Mouse (Mus musculus) heart, adult 11 months (tissue): ENCODE results near the gene Lamb3.

ENCODE experiments used
- DNase-seq: peaks from one replicate; pipeline ENCODE4 v3.0.0; 2022

Gene Lamb3

DNA sequence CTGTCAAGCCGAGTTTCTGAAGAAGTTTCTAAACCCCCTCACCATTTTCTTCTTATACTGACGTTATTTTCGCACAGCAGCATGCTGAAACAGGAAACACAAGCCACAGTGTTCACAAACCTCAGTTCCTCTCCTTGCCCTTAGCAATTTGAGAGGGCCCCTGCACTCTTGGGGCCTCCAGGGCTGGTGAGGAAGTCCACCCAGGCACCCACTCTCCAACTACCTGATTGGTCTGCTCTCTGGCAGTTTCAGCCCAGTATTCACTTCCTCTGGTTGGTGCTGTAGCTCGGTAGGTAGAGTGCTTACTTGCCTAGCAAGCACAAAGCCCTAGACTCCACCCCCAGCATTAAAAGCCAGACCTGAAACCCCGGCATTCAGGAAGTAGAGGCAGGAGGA lies 6.1 kb upstream of the Lamb3 start, which contains the start of gene Traf3ip3:
TSS of gene Traf3ip3 (minus strand) at position 321 of the 396 bp plus-strand sequence.
- DNase-seq = peak; percentile 95

DNA sequence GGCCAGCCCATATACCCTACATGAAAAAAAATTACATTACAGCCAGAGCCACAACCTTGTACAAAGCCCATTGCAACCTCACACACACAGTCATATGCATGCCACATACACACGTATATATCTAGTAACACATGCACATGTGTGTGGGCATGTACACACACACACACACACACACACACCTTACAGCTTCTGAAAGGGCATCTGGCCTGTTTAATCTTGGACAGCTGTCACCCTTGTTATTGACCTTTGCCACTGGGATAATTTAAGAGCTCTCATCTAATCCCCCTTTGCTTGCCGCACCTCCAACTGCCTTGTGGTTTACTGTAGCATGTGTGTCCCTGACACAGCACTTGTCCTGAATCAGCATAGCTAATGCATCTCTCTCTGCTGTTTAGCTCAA lies 3.7 kb upstream of the Lamb3 start:
- no peak for DNase-seq

DNA sequence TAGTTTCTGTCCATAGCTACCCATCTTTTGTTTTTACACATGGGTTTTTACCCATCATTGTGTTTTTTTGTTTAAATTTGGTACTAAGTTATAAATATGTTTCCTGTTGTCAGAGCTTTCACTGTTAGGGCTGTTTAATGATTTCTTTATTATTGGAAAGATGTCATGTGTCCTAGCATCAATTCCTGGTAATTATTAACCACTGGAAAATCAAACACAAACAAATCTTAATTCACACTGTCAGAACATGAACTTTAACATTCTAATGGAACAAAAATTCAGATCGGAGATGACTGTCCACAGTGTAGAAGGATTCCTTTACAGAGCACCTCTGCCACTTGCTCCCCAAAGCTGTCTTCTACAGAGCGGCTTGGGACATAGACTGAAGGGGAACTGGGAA lies 2.1 kb upstream of the Lamb3 start:
- DNase-seq = no peak

DNA sequence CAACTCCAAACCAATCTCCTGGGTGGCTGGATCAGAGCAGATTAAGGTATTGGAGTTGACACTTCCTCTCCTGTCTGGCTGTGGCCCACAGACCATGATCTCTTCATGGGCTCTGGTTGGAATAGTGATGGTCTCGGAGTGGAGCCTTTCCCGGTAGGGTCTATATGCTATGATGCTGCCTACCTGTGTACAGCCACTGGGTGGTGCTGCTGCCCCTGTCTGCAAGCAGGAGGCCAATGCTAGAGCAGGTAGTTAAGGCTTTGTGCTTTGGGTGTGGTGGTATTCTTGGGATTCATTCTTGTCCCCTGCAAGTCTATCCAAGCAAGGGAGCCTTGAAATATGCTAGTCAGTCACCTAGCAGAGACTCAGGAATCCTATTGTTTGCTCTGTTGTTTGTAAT lies 679 bp downstream of the Lamb3 start:
- DNase-seq = peak; percentile 91

DNA sequence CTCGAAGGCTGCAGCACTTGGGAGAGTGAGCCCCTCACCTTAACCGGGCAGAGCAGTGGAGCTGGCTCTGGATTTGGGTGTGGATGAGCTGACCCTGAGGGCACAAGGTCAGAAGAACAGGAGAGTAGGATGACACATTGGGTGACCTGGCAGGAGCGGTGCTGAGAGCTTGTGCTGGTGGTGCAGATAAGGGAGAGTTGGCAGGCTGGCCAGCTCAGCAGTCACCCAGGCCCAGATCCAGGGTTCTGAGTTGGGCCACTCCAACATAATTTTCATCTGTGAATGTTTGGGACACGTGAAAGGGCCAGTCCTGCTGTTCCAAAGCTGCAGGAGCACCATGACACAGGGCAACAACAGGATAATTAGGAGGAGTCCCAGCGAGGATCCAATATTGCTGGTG lies 3.9 kb downstream of the Lamb3 start:
- peak; percentile 96 for DNase-seq

DNA sequence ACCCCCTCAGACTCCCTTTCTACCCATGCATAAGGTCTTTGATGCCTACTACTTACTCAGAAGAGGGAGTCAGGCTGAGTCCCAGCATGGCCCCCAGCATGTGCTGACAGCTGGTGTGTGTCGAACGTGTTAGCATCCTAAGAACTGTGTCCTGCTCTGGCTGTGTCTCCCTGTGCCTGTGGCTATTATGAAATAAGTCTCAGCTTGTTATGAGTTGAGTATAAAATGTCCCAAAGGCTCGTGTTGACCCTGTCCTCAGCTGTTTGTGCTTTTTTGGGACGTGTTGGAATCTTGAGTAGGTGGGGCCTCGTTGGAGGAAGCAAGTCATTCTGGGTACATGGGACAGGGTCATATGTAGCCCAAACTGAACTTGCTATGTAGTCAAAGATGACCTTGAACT lies 6.6 kb downstream of the Lamb3 start:
- peak; percentile 92 for DNase-seq

DNA sequence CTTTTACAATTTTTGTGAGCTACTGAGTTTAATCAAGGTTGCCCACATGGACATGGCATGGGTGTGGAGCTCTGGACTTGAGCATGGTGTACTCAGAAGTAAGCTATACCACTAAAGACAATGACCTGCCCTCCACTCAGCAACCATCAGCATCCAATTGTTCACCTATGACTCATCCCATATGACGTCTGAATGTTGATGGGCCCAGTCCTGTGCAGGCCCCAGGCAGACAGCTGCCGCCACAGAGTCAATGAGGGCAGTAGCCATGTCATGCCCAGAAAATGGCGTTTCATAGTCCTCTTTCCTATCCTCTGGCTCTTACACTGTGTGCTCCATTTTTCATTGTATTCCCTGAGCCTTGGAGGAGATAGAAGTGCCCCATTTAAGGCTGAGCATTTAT lies 8.5 kb downstream of the Lamb3 start:
- DNase-seq = peak; percentile 53

DNA sequence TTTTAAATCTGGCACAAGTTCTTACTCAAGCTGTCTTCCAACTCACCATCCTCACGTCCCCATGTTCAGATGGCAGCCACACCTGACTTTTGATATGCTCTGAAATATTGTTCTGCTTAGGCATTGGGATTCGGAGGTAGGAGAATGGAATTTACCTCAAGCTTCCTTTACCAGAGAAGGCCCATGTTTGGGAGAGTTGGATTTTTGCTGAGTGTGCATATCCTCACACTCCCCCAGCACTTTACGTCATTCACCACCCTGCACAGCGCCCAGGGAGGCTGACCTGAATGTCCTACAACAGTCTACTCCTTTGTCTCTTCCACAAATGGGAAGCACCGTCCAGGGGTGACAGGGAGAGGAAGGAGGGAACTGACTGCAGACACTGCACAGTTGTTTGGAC lies 12.9 kb downstream of the Lamb3 start:
- DNase-seq = no peak

DNA sequence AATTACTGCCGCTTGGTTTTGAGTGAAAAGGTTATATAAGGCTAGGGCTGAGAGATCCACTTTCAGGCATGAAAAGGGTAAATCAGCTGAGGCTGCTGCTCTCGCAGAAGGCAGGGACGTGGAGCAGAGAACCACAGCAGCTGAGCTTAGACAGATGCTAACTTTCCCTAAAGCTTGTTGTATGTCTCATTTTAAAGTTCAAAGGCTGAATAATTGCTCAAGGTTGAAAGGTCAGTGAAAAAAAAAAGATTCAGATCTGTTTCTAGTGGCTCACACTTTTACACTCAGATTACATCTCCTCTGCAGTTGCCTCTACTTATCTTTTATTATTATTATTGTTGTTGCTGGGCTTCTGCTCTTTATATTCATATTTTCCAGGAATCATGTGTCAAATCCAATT lies 18.0 kb downstream of the Lamb3 start:
- no peak for DNase-seq

DNA sequence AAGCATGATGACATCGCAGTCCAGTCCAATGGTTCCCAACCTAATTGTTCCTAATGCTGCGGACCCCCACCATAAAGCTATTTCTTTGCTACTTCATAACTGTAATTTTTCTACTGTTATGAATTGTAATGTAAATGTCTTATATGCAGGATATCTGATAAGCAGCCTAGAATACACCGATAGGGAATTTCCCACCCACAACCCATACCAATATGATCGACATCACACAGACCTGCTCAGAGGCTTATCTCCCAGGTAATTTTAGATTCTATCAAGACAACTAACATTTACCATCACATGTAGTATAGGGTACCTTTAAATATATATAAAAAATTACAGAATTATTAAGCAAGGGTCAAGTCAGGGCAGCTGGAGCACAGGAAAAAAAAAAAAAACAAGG lies 18.6 kb downstream of the Lamb3 start:
- no peak for DNase-seq

DNA sequence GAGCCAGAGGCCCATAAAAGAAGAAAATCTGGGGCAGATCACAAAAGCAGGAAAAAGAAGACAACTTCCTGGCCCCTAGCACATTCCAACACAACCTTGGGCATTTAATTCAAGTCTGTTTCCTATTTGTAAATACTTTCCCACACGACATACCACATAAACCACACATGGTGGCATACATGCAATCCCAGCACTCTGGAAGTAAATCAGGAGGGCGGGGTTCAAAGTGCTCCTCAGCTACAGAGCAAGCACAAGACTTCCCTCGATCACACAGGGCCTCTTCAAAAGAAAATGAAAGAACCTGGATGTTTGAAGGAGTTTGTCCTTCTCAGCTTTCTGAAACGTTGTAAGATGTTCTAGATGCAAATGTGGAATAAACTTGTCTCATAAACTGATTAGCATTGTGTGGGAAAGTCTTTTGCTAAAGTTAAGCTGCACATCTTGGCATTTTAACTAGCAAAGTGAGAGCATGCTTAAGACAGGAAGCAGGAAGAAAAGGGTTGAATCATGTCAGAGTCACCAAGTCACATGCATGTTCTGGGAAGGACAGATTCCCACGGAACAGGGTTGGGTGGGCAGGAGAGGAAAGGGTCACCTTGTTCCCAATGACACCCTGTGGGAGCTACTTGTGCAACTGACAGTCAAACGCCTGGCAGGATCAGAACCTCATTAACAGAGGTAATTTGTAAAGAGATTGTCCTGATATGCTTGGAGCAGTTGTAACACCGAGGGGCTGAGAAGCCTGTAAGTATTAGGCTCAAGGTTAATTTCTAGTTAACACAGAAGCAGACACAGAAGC lies 19.4 kb downstream of the Lamb3 start:
- DNase-seq = peak; percentile 89

DNA sequence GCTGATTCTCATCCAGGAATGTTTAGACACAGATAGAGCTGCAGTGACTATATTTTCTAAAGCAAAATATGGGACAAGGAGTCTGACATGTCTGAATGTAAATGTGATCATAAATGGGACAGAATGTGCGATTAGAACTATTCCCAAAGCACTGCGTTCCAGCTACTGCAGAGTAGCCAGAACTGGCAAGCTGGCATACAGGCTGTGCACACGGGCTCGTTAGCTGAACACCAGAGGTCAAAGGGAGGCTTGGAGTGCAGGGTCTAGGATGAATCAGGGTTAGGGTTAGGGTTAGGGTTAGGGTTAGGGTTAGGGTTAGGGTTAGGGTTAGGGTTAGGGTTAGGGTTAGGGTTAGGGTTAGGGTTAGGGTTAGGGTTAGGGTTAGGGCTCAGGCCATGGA lies 20.0 kb downstream of the Lamb3 start:
- no peak for DNase-seq

DNA sequence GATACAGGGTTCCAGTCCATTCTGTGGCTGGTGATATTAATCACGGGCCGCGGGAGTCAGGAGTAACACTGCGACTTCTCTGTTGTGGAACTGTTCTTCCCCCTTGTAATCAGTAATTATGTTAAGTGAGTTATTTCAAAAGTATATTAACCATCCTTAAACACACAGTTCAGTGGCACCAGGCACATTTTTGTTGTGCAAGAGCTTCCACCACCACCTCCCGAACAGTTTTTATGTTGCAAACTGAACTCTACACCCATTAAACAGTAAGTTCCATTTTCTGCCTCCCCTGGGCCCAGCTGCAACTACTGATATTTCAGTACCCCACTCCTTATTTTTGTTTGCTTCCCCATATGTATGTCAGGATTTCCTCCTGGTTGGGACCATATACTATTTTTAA lies 22.1 kb downstream of the Lamb3 start:
- no peak for DNase-seq

DNA sequence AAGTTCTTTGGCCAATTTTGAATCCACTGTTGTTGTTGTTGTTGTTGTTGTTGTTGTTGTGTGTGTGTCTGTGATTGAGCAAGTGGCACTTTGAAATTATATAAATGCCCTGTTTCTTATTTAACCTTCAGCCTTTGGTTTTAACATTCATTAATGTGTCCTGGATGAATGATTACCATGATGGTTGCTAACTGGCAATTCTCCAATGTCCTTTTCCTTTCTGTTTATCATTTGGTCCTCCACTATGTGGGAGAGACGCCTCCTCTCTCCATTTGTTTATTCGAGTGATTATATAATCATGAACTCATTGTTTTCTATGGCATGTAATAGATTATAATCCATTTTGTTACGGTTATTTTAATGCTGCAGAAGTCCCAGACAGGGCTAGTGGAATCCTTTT lies 23.0 kb downstream of the Lamb3 start:
- no peak for DNase-seq

DNA sequence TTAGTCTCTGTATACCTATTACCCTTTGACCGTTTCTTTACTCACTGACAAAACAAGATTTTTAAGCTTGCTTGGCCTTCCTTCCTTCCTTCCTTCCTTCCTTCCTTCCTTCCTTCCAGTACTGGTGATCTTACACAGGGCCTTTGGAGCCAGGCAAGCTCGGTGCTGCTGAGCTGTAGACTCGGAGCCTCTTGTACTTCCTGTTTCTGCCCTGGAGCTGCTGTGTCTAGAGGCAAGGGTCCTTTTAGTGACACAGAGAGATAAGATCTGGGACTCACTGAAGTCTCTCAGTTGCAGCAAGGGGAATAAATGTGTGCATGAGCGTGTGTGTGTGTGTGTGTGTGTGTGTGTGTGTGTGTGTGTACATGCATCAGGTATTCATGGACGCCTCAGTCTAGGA lies 23.4 kb downstream of the Lamb3 start:
- no peak for DNase-seq

DNA sequence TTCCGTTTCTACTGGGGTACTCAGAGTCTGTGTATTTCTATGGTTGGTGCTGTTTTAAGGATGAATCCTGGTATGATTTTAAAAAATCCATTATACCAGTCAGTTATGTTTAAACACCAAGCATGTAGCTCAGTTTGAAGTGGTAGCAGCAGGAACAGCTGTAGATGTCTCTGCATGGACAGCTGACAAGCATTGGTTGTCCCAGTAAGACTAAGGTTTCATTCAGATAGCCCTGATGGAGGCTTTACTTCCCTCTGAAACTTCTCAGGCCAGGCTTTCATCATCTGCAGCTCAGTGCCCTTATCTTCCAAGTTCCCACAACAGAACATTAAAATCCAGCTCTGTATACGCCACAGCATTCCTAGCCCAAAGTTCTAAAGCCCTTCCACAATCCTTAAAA lies 25.2 kb downstream of the Lamb3 start:
- DNase-seq = no peak

DNA sequence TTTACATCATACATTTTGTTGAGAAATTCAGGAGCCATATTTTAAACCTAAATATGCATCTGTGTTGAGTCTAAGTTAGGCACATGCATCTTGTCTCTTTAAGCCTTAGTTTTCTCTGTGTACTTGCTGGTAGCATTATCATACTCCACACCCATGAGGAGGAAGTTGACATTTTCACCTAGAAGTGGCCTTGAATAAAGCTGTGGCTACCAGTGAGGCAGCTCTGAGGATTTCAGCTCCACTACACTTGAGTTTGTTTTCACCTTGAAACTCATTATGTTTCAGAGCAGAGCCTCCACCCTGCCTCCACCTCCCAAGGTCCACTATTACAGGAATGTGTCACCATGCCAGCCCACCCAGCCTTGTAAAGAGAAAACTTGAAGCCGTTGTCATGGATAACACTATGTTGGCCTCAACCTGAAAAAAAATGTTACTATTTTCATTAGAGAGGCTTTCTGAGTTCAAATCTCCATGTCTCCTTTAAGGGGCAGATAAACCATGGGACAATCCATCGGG lies 26.7 kb downstream of the Lamb3 start:
- DNase-seq = no peak

DNA sequence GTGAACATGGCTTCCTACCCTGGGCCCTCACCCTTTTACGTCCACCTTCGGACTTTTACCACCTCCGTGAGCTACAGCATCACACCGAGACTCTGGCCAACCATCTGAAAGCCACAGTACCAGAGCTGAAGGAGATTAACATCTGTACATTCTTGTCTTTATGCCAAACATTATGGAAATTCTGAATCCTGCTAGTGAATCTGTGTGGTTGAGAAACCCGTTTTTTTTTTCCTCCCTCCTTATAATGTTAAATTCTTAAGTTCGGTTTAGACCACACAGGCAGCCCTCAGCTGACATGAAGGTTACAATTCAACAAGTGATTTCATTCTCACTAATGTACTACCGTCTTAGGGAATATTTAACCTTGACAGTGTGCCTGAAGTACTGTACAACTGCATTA lies 27.4 kb downstream of the Lamb3 start:
- no peak for DNase-seq

DNA sequence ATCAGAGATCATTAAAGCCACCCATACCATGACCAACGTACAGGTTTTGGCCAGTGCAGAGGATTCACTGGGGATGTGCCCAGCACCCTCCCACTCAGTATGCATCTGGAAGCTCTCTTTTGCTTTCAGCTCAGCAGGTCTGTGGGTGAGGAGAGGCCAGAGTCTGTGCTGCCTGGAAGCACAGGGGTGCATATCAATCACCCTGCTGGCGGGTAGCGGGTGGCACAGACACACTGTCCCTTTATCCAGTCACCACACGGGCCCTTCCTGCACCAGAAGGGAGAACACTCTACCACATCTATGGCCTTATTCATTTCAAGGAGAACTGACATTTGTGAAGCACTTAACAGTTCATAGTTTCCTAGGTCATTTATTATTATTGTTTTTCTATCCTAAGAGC lies 30.9 kb downstream of the Lamb3 start:
- no peak for DNase-seq

DNA sequence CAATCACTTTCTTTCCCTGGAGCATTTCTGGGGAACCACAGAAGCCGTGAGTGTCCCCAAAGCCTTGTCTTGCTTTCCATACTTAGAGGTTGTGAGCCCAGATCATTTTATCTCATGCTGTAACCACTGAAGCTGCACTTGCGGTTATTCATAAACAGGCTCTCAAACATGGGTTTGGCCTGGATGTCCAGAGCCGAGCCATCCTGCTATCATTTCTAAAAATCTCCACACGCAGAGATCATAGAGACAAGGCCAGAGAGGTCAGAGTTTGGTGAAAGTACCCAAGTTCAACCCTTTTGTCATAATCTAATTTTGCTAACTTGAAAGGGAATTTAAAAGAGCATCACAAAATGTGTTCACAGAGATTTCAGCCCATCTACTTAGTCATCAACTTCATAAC lies 33.9 kb downstream of the Lamb3 start:
- no peak for DNase-seq

DNA sequence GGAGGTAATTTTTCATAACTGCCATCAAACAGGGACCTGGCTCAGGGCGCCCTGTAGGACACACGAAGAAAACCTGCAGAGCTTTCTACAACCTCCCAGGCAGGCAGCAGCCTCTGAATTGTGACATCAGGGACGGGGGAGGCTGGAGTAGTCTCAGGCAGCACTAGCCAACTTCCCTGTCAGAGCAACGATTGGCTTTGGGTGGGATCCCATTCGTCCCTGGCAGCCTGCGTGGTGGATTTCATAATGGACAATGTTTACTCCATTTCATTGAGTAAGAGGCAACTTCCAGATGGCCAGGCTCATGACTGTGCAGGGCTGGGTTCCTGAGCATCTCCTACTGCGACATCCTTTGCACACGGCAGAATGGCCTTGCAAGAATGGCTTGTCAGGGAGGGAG lies 34.7 kb downstream of the Lamb3 start:
- DNase-seq = peak; percentile 99

DNA sequence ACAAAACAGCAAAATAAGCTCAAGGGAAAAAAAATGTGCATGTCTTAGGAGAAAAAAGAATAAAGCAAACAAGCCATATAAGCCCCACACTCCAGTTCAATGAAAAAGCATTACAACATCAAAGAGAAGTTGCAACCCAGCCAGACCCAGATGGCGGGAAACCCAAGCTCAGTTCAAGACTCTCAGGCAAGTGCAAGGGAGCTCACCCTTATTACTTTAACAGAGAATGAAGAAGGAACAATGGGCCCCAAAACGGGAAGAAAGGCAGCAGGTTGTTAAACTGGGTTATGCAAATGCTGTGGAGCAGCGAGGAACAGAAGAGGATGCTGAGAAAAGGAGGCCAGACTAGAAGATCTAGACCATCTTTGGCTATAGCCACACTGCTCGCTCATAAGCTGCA lies 35.4 kb downstream of the Lamb3 start:
- DNase-seq = peak; percentile 91

DNA sequence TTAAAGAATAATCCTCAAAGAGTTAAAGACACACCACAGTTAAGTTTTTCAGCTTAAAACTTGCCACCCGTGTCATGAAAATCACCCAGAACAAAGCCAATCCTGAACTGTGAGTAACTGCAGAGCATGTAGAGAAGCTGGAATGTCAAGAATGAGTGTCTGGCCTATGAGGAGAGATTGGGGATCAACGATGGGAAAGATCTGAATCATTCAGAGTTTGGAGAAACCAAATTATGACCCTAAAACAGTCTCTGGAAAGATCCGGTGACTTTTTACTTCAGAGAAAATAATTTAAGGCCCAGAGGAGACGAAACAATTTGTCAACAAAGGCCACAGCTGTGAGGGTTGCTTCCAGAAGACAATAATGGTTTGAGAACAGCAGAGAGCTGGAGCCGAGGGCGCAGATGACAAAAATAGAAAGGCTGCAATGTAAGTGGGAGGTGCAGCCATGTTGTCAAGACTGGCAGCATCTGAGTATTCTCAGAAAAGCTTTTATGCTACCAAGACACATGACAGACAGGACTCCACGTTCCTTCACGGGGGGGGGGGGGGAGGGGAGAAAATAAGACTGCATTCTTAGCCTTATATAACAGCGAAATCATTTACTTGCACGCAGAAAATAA lies 36.2 kb downstream of the Lamb3 start:
- DNase-seq = peak; percentile 92

DNA sequence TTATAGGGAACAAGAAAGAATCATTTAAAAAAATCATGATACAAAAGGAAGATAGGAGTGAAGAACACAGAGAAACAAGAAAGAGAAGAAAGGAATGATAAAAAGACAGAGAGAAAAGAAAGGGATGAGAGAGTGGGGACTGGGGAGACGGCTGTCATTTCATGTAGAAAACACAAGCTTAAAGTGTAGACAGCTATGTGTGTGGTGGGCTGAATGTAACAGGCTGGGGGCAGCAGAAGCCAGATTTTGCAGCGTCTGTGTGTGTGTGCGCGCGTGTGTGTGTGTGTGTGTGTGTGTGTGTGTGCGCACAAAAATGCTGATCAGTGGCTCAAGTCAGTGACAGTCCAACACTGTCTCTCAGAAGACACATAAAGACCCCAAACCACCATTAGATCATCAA lies 36.7 kb downstream of the Lamb3 start:
- DNase-seq = no peak

DNA sequence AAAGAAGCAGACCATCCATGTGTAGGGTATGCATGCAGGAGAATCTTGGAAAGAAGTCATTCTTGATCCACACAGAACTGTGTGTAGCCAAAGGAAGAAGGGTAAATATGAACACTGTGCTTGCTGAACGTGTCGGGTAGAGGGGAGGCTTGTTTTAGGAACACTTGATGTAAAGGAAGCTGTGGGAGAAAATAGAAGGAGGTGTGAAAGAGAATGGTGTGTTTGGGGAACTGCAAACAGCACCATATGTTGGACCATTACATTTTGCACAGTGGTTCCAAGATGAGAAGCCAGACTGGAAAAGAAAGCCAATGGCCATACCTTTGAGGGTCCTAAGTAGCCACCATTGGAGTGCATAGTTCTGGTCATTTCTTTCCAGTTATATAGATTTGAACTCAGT lies 42.5 kb downstream of the Lamb3 start:
- no peak for DNase-seq
